Mouse (Mus musculus) midbrain, embryonic 13.5 days (tissue): Measurements from ENCODE around the gene Gm3880. TPM values are rescaled to one million over a fixed set of nuclear protein-coding genes. Genes with fewer than 3 reads are reported as not detected.

Experiments
- polyA plus RNA-seq: library from polyadenylated mRNA; unstranded; fragments of >200 nt; fragmentation: Nextera tagmentation; extraction: Ambion mirVana; gene quantifications from 2 replicates; pipeline ENCODE4 v1.2.1, GENCODE M21; 2015

Gene Gm3880
- polyA plus RNA-seq, 1 experiment from 2014 or later, result not detected

Other genes with a start within 250 kb of the Gm3880 start
- 9.4 and 10.6 TPM in 2 replicates for gene Hdac8, start 181.6 kb downstream of the Gm3880 start, polyA plus RNA-seq
- 5.2 and 5.6 TPM in 2 replicates for gene Phka1, start 42.7 kb downstream of the Gm3880 start, polyA plus RNA-seq
- gene Gm9112, start 20.7 kb upstream of the Gm3880 start, polyA plus RNA-seq, result not detected in 2 replicates
- not detected in 2 replicates for gene Dmrtc1b, start 20.9 kb upstream of the Gm3880 start, polyA plus RNA-seq
- gene Dmrtc1c1, start 116.0 kb upstream of the Gm3880 start, polyA plus RNA-seq, result not detected in 2 replicates
- gene Dmrtc1c2, start 167.6 kb upstream of the Gm3880 start, polyA plus RNA-seq, result not detected in 2 replicates
- gene 1700031F05Rik, start 181.0 kb upstream of the Gm3880 start, polyA plus RNA-seq, result not detected in 2 replicates
- gene Dmrtc1a, start 221.7 kb upstream of the Gm3880 start, polyA plus RNA-seq, result 1.1 and 2.0 TPM in 2 replicates
- not detected in 2 replicates for gene 1700011M02Rik, start 221.9 kb upstream of the Gm3880 start, polyA plus RNA-seq
- gene 1700018G05Rik, start 241.4 kb upstream of the Gm3880 start, polyA plus RNA-seq, result not detected in 2 replicates